Mouse (Mus musculus) C2C12 (cell line): Measurements from ENCODE around the gene Vps37c.

ENCODE experiments used
- CEBPB ChIP-seq: IDR thresholded peaks from one replicate; pipeline ENCODE4 v1.6.1; 2011; ENCODE audit warnings: low read depth, mild to moderate bottlenecking, control low read depth, moderate library complexity
- CTCF ChIP-seq: IDR thresholded peaks from one replicate; pipeline ENCODE4 v1.5.1; 2011; ENCODE audit not compliant: control insufficient read depth, insufficient read depth, insufficient read length
- FOSL1 ChIP-seq: IDR thresholded peaks from one replicate; pipeline ENCODE4 v1.8.0; 2011; ENCODE audit warnings: mild to moderate bottlenecking, low read length; ENCODE audit not compliant: poor library complexity, insufficient read depth, severe bottlenecking
- MAX ChIP-seq: IDR thresholded peaks from one replicate; pipeline ENCODE4 v1.6.1; 2011; ENCODE audit warnings: mild to moderate bottlenecking, control low read depth
- MYOD1 ChIP-seq: IDR thresholded peaks from one replicate; pipeline ENCODE4 v1.6.1; 2011; ENCODE audit warnings: low read depth; ENCODE audit not compliant: control insufficient read depth, insufficient read length
- MYOG ChIP-seq: IDR thresholded peaks from one replicate; pipeline ENCODE4 v1.6.1; 2011; ENCODE audit not compliant: control insufficient read depth, insufficient read length; ENCODE audit errors: extremely low read depth
- USF1 ChIP-seq: IDR thresholded peaks from one replicate; pipeline ENCODE4 v1.6.1; 2011; ENCODE audit warnings: low read depth, mild to moderate bottlenecking, control low read depth, moderate library complexity

DNA sequence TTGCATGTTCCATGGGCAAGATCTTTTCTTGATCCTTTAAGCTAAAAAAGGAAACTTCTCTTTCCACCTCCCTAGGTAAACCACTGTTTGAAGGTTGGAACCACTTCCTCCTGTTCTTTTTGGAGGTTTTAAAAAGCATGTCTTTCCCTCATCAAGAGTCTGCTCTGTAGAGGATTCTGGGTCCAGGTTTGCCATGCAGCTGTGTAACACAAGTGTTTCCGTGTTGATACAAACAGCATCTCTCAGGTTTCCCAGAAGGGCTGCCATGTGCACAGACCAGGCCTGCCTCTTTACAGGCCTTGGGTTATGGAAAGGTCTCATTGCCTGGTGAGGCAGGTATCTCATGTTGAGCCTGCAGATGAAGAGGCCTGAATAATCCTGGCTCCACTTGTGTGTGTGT, 63.1 kb downstream of the Vps37c start:
- no peak for TF ChIP-seq CTCF
- no peak for TF ChIP-seq FOSL1
- no peak for TF ChIP-seq USF1
- TF ChIP-seq CEBPB: no peak
- TF ChIP-seq MAX: no peak
- TF ChIP-seq MYOD1: no peak
- no peak for TF ChIP-seq MYOG
